18 mouse cellular contexts compared by ENCODE assay signal in the genomic region with DNA sequence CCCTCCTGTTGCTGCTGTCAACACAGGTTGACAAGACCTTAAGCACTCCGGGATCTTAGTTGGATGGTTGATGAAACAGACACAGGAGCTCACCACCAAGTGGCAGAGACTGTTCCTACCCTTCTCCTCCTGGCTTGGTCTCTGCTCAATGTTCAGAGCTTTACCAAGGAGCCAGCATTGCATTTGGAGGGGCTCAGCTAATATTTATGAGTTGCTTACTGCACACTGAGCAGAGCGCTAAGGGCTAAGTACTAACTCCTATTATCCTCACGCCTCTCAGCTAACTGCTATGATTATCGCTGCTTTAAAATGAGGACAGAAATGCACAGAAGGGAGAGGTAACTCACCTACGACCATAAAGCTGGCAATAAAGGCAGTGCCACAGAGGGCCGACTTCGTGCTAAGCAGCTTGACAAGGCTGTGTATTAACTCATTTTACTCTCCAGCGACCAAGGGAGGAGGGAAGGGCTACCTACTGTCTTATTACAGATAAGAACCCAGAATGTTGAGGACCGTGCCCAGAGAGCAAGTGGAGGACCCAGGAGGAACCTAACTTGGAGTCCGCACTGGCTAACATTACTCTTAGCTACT.
"Had no signal": no experiment of that assay in that cellular context is flagged by ENCODE, and none has a peak within 500 bp of the region (broad histone marks: within the 10 kb centered on the region; RNA-seq: fewer than 3 reads in every experiment).

No protein-coding gene starts in this region.

- H3K9me3 ChIP-seq: limb, embryonic 12.5 days; limb, embryonic 15.5 days had no signal

- H3K36me3 ChIP-seq: kidney, embryonic 15.5 days; limb, embryonic 12.5 days; limb, embryonic 15.5 days had no signal

- H3K4me3 ChIP-seq: kidney, embryonic 15.5 days; limb, embryonic 12.5 days; limb, embryonic 15.5 days; myocyte had no signal

- DNase-seq: kidney, adult 11 months; kidney, adult 8-10 months; kidney, postnatal 10 days; kidney, postnatal 36 days; left cerebral cortex, postnatal 4 days; liver, postnatal 0 days; lung, embryonic 14.5 days; midbrain, embryonic 14.5 days; thymus, adult 18-20 months; thymus, postnatal 36 days had no signal

- H3K27me3 ChIP-seq: kidney, embryonic 15.5 days; limb, embryonic 12.5 days; limb, embryonic 15.5 days had no signal

- H3K27ac ChIP-seq: kidney, embryonic 15.5 days; limb, embryonic 12.5 days; limb, embryonic 15.5 days; liver, embryonic 14.5 days; macrophage had no signal

- H3K4me2 ChIP-seq: kidney, embryonic 15.5 days; limb, embryonic 12.5 days; limb, embryonic 15.5 days; liver, embryonic 11.5 days; lung, embryonic 14.5 days had no signal

- H3K9ac ChIP-seq: kidney, embryonic 15.5 days; limb, embryonic 12.5 days; limb, embryonic 15.5 days; liver, embryonic 14.5 days; liver, postnatal 0 days; lung, embryonic 14.5 days had no signal

- ATAC-seq: liver, postnatal 0 days; lung, postnatal 0 days had no signal
